Mouse (Mus musculus) thymus, postnatal 25 days (tissue): Measurements from ENCODE around the gene Tns1.

Experiments used
- DNase-seq: peaks from one replicate; pipeline ENCODE4 v3.0.0; 2022

Tns1 gene

GRCm38 (mm10) chr1:74090329-74090728, 33.9 kb downstream of the Tns1 start:
- no peak for DNase-seq

GRCm38 (mm10) chr1:74088569-74088968, 35.7 kb downstream of the Tns1 start:
- DNase-seq, result no peak

GRCm38 (mm10) chr1:74085566-74085965, 38.7 kb downstream of the Tns1 start:
- DNase-seq, result no peak

- no peak for DNase-seq
Measured at GRCm38 (mm10) chr1:74084752-74085151, 39.5 kb downstream of the Tns1 start.

- no peak for DNase-seq
Measured at GRCm38 (mm10) chr1:74084065-74084705, 40.1 kb downstream of the Tns1 start.

GRCm38 (mm10) chr1:74082841-74083463, 41.3 kb downstream of the Tns1 start:
- peak; percentile 58 for DNase-seq

- DNase-seq, result no peak
Measured at GRCm38 (mm10) chr1:74081573-74081989, 42.7 kb downstream of the Tns1 start.

- DNase-seq, result peak; percentile 84
Measured at GRCm38 (mm10) chr1:74077353-74077752, 46.9 kb downstream of the Tns1 start.

GRCm38 (mm10) chr1:74076230-74076629, 48.0 kb downstream of the Tns1 start:
- DNase-seq, result no peak

- DNase-seq, result no peak
Measured at GRCm38 (mm10) chr1:74074693-74075485, 49.4 kb downstream of the Tns1 start.

- no peak for DNase-seq
Measured at GRCm38 (mm10) chr1:74073791-74074190, 50.5 kb downstream of the Tns1 start.

- no peak for DNase-seq
Measured at GRCm38 (mm10) chr1:74070745-74071144, 53.5 kb downstream of the Tns1 start.

GRCm38 (mm10) chr1:74070001-74070551, 54.2 kb downstream of the Tns1 start:
- DNase-seq, result no peak

GRCm38 (mm10) chr1:74069085-74069835, 55.0 kb downstream of the Tns1 start:
- DNase-seq, result no peak

- peak; percentile 72 for DNase-seq
Measured at GRCm38 (mm10) chr1:74068366-74069084, 55.7 kb downstream of the Tns1 start.

GRCm38 (mm10) chr1:74067866-74068265, 56.4 kb downstream of the Tns1 start:
- peak; percentile 61 for DNase-seq

GRCm38 (mm10) chr1:74066576-74066975, 57.7 kb downstream of the Tns1 start:
- no peak for DNase-seq

- no peak for DNase-seq
Measured at GRCm38 (mm10) chr1:74066061-74066460, 58.2 kb downstream of the Tns1 start.

GRCm38 (mm10) chr1:74060046-74060445, 64.2 kb downstream of the Tns1 start:
- DNase-seq, result no peak

GRCm38 (mm10) chr1:74059552-74059951, 64.7 kb downstream of the Tns1 start:
- DNase-seq, result no peak

- DNase-seq, result no peak
Measured at GRCm38 (mm10) chr1:74058771-74059170, 65.5 kb downstream of the Tns1 start.

- no peak for DNase-seq
Measured at GRCm38 (mm10) chr1:74058309-74058708, 65.9 kb downstream of the Tns1 start.
